Mouse (Mus musculus) forebrain, embryonic 16.5 days (tissue): ENCODE measurements around the gene Herc6. TPM values are rescaled to one million over a fixed set of nuclear protein-coding genes. Genes with fewer than 3 reads are reported as not detected.

ENCODE experiments used
- ATAC-seq: fragments of 200-750 bp; cut with Nextera tagmentation; 2 replicates; pipeline ENCODE4 v1.8.0; 2017; ENCODE audit warnings: mild to moderate bottlenecking, moderate library complexity
- H3K27ac ChIP-seq: fragments of 300-500 bp; sonication (generic); 2 replicates; pipeline ENCODE4 v1.5.1; 2014; ENCODE audit warnings: low read length, control low read depth
- H3K27me3 ChIP-seq: fragments of 300-500 bp; sonication (generic); replicated peaks from 2 replicates; pipeline ENCODE4 v1.6.1; 2014; ENCODE audit warnings: low read length; ENCODE audit not compliant: control insufficient read depth, insufficient read depth
- H3K36me3 ChIP-seq: fragments of 300-500 bp; sonication (generic); 2 replicates; pipeline ENCODE4 v1.6.1; 2014; ENCODE audit not compliant: control insufficient read depth, insufficient read depth
- H3K4me1 ChIP-seq: fragments of 300-500 bp; sonication (generic); replicated peaks from 2 replicates; pipeline ENCODE4 v1.6.1; 2014; ENCODE audit warnings: low read length; ENCODE audit not compliant: control insufficient read depth, insufficient read depth
- H3K4me2 ChIP-seq: fragments of 300-500 bp; sonication (generic); 2 replicates; pipeline ENCODE4 v1.6.1; 2014; ENCODE audit warnings: mild to moderate bottlenecking, low read length, control low read depth
- H3K4me3 ChIP-seq: fragments of 300-500 bp; sonication (generic); replicated peaks from 2 replicates; pipeline ENCODE4 v1.5.1; 2014; ENCODE audit warnings: mild to moderate bottlenecking, low read length, control low read depth
- H3K9ac ChIP-seq: fragments of 300-500 bp; sonication (generic); replicated peaks from 2 replicates; pipeline ENCODE4 v1.6.1; 2014; ENCODE audit warnings: low read depth, low read length, control low read depth
- H3K9me3 ChIP-seq: fragments of 300-500 bp; sonication (generic); 2 replicates; pipeline ENCODE4 v1.6.1; 2016; ENCODE audit warnings: low read length; ENCODE audit not compliant: control insufficient read depth
- WGBS: fragments of 180-500 bp; shearing (Covaris S2); extraction: QIAGEN DNeasy Blood & Tissue Kit; methylation state at CpG from one replicate; pipeline ENCODE4 v1.1.7; 2014; 5-methylcytosine and 5-hydroxymethylcytosine counted together
- polyA plus RNA-seq: library from polyadenylated mRNA; unstranded; fragments of >200 nt; fragmentation: Nextera tagmentation; extraction: Ambion mirVana; gene quantifications from 2 replicates; pipeline ENCODE4 v1.2.1, GENCODE M21; 2015

Gene Herc6
- polyA plus RNA-seq, 1 experiment from 2014 or later: 1.2 TPM

- Histone ChIP-seq H3K36me3 (no peaks in the 10 kb centered on the region), H3K4me2 (no peak overlapping the region), H3K9me3 (no peaks in the 10 kb centered on the region), H3K9ac (no peak overlapping the region), H3K4me3 (no peak overlapping the region), H3K27me3 (no peaks in the 10 kb centered on the region), H3K4me1 (no peaks in the 10 kb centered on the region; the same call in 1 of the 2 replicates), H3K27ac (no peak overlapping the region)
- ATAC-seq: no peak
- 16% methylated on average over 1 of the region's 1 CpGs for WGBS
These were observed 58.7 kb downstream of the Herc6 start for GRCm38 (mm10) chr6:57639531-57639930.

GRCm38 (mm10) chr6:57641789-57642188 lies 61.0 kb downstream of the Herc6 start:
- no peaks in the 10 kb centered on the region for H3K36me3 ChIP-seq
- H3K27ac ChIP-seq: no peak overlapping the region
- H3K4me2 ChIP-seq: no peak overlapping the region
- ATAC-seq: peak; percentile 75
- WGBS: 28% methylated on average over 4 of the region's 4 CpGs
- H3K4me1 ChIP-seq: no peaks in the 10 kb centered on the region; the same call in 1 of the 2 replicates
- no peaks in the 10 kb centered on the region for H3K9me3 ChIP-seq
- H3K27me3 ChIP-seq: no peaks in the 10 kb centered on the region
- H3K9ac ChIP-seq: no peak overlapping the region
- no peak overlapping the region for H3K4me3 ChIP-seq

- no peak overlapping the region for H3K4me3 ChIP-seq
- H3K4me2 ChIP-seq: no peak overlapping the region
- no peak overlapping the region for H3K9ac ChIP-seq
- no peak for ATAC-seq
- H3K4me1 ChIP-seq: no peaks in the 10 kb centered on the region
- WGBS: 59% methylated on average over 1 of the region's 1 CpGs
- H3K9me3 ChIP-seq: no peaks in the 10 kb centered on the region
- no peaks in the 10 kb centered on the region for H3K36me3 ChIP-seq
- no peak overlapping the region for H3K27ac ChIP-seq
- no peaks in the 10 kb centered on the region for H3K27me3 ChIP-seq
These were observed 66.5 kb downstream of the Herc6 start for GRCm38 (mm10) chr6:57647256-57647655.

GRCm38 (mm10) chr6:57661295-57661694 lies 80.5 kb downstream of the Herc6 start:
- WGBS: 86% methylated on average over 4 of the region's 4 CpGs

GRCm38 (mm10) chr6:57684156-57684555 lies 103.4 kb downstream of the Herc6 start:
- H3K27me3 ChIP-seq: no peaks in the 10 kb centered on the region

More at GRCm38 (mm10) chr6:57661295-57661694, 80.5 kb downstream of the Herc6 start:
- Histone ChIP-seq H3K4me3 (no peak overlapping the region), H3K4me2 (no peak overlapping the region), H3K36me3 (no peaks in the 10 kb centered on the region), H3K9me3 (no peaks in the 10 kb centered on the region), H3K9ac (no peak overlapping the region), H3K27ac (no peak overlapping the region), H3K27me3 (no peaks in the 10 kb centered on the region), H3K4me1 (no peaks in the 10 kb centered on the region)
- ATAC-seq: no peak

GRCm38 (mm10) chr6:57691467-57692261 lies 110.9 kb downstream of the Herc6 start, which contains the start of gene Pyurf:
TSS of gene Pyurf (minus strand) at chr6:57692078.
- Histone ChIP-seq H3K9ac (peak within 1 kb of the TSS; percentile 84), H3K4me3 (peak within 1 kb of the TSS; percentile 83), H3K27me3 (no peaks in the 10 kb centered on the region), H3K36me3 (no peaks in the 10 kb centered on the region), H3K27ac (peak within 1 kb of the TSS; percentile 78), H3K4me1 (no peaks in the 10 kb centered on the region), H3K4me2 (peak within 1 kb of the TSS; percentile 75), H3K9me3 (no peaks in the 10 kb centered on the region)
- peak; percentile 96 for ATAC-seq
- under 1% methylated on average over 51 of the region's 52 CpGs for WGBS

More at GRCm38 (mm10) chr6:57684156-57684555, 103.4 kb downstream of the Herc6 start:
- H3K4me3 ChIP-seq: no peak overlapping the region
- H3K4me1 ChIP-seq: no peaks in the 10 kb centered on the region
- H3K36me3 ChIP-seq: no peaks in the 10 kb centered on the region
- no peaks in the 10 kb centered on the region for H3K9me3 ChIP-seq
- H3K27ac ChIP-seq: no peak overlapping the region
- no peak for ATAC-seq
- 94% methylated on average over 1 of the region's 1 CpGs for WGBS
- no peak overlapping the region for H3K9ac ChIP-seq
- no peak overlapping the region for H3K4me2 ChIP-seq

- no peak overlapping the region for H3K27ac ChIP-seq
- no peak overlapping the region for H3K9ac ChIP-seq
- WGBS: 92% methylated on average over 3 of the region's 3 CpGs
- H3K4me1 ChIP-seq: no peaks in the 10 kb centered on the region
- ATAC-seq: no peak
- no peak overlapping the region for H3K4me2 ChIP-seq
- no peak overlapping the region for H3K4me3 ChIP-seq
- no peaks in the 10 kb centered on the region for H3K9me3 ChIP-seq
- no peaks in the 10 kb centered on the region for H3K27me3 ChIP-seq
- no peaks in the 10 kb centered on the region for H3K36me3 ChIP-seq
These were observed 112.3 kb downstream of the Herc6 start for GRCm38 (mm10) chr6:57693116-57693515.

GRCm38 (mm10) chr6:57701686-57702085 lies 120.9 kb downstream of the Herc6 start:
- H3K4me2 ChIP-seq: peak overlapping the region; percentile 54
- peak overlapping the region; percentile 22; the same call in 1 of the 2 replicates for H3K9ac ChIP-seq
- no peaks in the 10 kb centered on the region for H3K36me3 ChIP-seq
- no peaks in the 10 kb centered on the region for H3K27me3 ChIP-seq
- H3K9me3 ChIP-seq: no peaks in the 10 kb centered on the region
- peak overlapping the region; percentile 22 for H3K4me3 ChIP-seq
- H3K27ac ChIP-seq: peak overlapping the region; percentile 11; the same call in 1 of the 2 replicates
- WGBS: 48% methylated on average over 4 of the region's 4 CpGs
- H3K4me1 ChIP-seq: peaks cover 4% of the 10 kb centered on the region
- ATAC-seq: no peak

GRCm38 (mm10) chr6:57702376-57702742 lies 121.6 kb downstream of the Herc6 start, which contains the start of gene Lancl2:
TSS of gene Lancl2 (plus strand) at chr6:57702540.
- no peaks in the 10 kb centered on the region for H3K36me3 ChIP-seq
- H3K27ac ChIP-seq: peak within 1 kb of the TSS; percentile 99
- H3K4me3 ChIP-seq: peak within 1 kb of the TSS; percentile 89
- no peaks in the 10 kb centered on the region for H3K27me3 ChIP-seq
- no peaks in the 10 kb centered on the region for H3K9me3 ChIP-seq
- peak; percentile 19 for ATAC-seq
- peaks cover 4% of the 10 kb centered on the region for H3K4me1 ChIP-seq
- peak within 1 kb of the TSS; percentile 92 for H3K9ac ChIP-seq
- WGBS: 0% methylated on average over 10 of the region's 10 CpGs
- peak within 1 kb of the TSS; percentile 54 for H3K4me2 ChIP-seq
